Mouse (Mus musculus): Measurements from ENCODE around the gene Col16a1.

- TF ChIP-seq CTCF (IDR thresholded peaks at IDR 0.05; ENCODE audit: low read depth, low read length) = no peak
- no peak for TF ChIP-seq POLR2A (IDR thresholded peaks at IDR 0.05; ENCODE audit: extremely low read depth, insufficient read depth, low read length)
These were observed 2.0 kb upstream of the Col16a1 start for GRCm38 (mm10) chr4:130045609-130046008.

Data from liver, adult 2 months (tissue).